Mouse (Mus musculus): ENCODE measurements around the gene Pitpnm2.

Gene Pitpnm2

DNA sequence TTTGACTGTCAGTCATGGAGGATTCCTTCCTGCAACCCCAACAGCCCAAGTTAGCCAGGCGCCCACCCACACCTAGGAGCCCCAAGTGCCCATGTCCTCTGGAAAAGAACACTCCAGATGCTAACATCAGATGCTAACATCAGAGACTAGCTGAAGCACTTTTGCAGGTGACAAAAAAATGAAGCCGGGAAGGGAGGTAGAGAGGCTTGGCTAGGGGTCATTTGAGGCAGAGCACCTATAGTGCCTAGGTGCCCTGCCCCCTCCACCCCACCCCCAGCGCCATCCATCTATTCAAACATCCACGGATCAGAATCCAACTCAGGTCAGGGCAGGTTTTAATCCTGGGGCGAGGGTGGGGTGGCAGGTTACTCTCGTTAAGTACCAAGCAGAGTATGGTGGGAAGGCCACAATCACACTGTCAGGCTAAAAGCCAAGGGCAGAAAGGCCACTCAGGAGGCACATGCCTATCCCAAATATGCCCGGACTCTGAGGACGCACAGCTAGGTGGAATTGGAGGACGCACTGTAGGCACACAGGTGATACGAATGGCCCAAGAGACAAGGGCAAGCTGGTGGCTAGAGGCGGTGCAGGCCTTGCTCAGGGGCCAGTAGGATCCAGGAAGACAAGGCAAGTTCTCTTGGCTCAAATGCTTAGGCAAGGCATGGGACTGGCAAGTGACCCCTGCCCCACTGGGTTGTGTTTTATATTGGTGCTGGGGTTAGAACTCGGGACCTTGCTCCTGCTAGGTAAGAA lies 155.5 kb downstream of the Pitpnm2 start:
- no peak for DNase-seq (ENCODE audit: low read depth, low spot score)

GRCm38 (mm10) chr5:124093120-124093794 lies 156.3 kb downstream of the Pitpnm2 start:
- DNase-seq (ENCODE audit: low read depth, low spot score), result no peak

DNA sequence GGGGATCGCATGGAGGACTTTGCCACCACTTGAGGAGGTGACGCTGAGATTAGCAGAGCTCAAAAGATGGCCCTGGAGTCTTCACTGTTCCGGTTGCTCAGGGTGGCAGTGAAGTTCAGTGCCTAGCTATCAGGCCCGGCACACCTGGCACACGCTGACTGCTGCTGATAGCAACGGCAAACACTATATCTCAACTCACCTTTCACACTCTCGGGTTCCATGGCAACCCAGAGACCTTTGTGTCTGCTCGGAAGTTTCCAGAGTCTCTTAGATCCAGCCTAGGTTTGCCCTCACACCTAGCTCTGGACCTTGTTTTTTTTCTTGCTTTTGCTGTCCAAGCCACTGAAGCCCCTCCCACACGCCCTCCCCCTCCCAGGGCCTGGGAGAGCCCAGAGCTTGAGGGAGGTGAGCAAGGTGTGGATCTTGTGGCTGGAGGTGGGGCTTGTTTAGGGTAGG lies 157.6 kb downstream of the Pitpnm2 start:
- peak; percentile 67 for DNase-seq (ENCODE audit: low read depth, low spot score)

- no peak for DNase-seq (ENCODE audit: low read depth, low spot score)
Measured at GRCm38 (mm10) chr5:124089868-124090267, 159.7 kb downstream of the Pitpnm2 start.

DNA sequence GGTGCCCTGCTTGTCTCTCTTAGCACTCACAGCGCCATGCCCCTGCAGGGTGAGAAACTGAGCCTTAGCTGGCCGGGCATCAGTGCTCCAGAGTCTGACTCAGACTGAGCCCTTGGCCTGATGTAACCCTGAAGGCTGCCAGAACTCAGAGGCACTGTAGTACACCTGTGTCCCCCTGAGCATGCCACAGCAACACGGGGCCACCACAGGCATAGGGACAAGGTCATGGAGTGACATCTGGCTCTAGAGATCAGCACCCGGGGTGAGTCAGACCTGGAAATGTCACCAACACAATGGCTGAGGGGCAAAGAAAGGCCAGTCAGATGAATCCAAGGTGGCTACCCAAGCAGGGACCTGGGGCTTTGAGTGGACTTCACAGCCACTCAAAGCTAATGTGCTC lies 162.7 kb downstream of the Pitpnm2 start:
- DNase-seq (ENCODE audit: low read depth, low spot score), result no peak

DNA sequence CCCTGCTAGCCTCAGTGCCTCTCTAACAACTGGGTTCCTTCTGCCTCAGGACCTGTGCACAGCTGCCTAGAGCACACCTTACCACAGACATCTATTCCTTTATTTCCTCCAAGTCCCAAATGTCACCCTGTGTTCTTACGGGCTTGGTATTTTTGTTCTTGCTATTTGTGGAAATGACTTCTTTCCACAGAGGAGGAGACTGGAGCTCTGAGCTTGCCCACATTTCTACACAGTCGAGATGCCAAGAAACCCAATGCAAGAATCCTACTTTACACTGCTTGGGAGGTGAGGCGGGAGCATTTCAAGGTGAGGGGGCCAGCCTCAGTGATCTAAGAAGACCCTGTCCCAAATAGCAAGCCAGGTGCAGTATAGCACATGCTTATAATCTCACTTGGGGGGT lies 164.0 kb downstream of the Pitpnm2 start:
- DNase-seq (ENCODE audit: low read depth, low spot score), result no peak

GRCm38 (mm10) chr5:124084588-124085173 lies 164.9 kb downstream of the Pitpnm2 start:
- peak; percentile 85 for DNase-seq (ENCODE audit: low read depth, low spot score)

- no peak for DNase-seq (ENCODE audit: low read depth, low spot score)
Measured at GRCm38 (mm10) chr5:124083850-124084587, 165.5 kb downstream of the Pitpnm2 start.

GRCm38 (mm10) chr5:124082941-124083688 lies 166.4 kb downstream of the Pitpnm2 start:
- DNase-seq (ENCODE audit: low read depth, low spot score), result no peak

- no peak for DNase-seq (ENCODE audit: low read depth, low spot score)
Measured at GRCm38 (mm10) chr5:124082447-124082846, 167.1 kb downstream of the Pitpnm2 start.

GRCm38 (mm10) chr5:124079880-124080279 lies 169.7 kb downstream of the Pitpnm2 start:
- no peak for DNase-seq (ENCODE audit: low read depth, low spot score)

- DNase-seq (ENCODE audit: low read depth, low spot score), result no peak
Measured at GRCm38 (mm10) chr5:124078794-124079416, 170.7 kb downstream of the Pitpnm2 start.

DNA sequence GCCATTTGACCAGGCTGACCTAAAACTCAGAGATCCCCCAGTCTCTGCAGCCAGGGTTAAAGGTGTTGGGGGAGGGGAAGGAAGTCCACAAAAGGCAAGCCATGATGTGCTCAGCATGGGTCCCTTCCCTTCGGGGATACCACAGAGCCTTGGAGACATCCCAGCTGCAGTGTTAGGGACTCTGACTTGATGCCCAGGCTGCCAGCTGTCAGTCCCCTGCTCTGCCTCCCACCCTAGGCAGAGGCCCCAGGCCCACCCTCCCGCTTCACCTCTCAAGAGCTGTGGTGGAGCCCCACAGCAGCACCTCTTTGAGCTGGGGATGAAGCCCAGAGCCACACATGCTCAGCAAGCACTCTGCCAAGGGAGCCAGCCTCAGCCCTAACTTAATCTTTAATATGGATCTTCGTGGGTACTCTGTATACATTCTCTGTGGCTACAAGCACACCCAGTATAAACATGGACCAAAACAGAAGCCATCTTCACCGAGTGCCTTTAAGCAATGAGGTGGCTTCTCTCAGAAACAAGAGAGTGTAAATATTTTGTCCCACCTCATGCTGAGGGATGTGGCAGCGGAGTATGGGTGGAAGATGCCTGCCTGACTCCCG lies 171.6 kb downstream of the Pitpnm2 start:
- no peak for DNase-seq (ENCODE audit: low read depth, low spot score)

DNA sequence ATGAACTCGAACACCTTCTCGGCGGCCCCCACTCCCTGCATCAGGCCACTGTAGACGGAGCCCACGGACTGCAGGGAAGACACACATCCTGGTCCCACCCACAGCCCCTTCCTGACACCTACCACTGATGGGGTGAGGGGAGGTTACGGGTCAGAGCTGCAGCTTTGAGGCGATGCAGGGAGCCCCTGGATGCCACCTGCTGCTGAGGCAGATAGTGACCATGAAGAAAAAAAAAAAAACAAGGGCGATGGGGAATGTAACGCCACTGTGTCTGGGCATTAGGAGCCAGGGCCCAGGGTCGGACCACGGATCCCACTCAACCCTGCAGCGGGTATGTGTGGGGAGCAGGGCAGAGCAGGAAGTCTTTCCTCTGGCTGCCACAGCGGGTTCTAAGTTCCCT lies 172.3 kb downstream of the Pitpnm2 start:
- DNase-seq (ENCODE audit: low read depth, low spot score), result no peak

DNA sequence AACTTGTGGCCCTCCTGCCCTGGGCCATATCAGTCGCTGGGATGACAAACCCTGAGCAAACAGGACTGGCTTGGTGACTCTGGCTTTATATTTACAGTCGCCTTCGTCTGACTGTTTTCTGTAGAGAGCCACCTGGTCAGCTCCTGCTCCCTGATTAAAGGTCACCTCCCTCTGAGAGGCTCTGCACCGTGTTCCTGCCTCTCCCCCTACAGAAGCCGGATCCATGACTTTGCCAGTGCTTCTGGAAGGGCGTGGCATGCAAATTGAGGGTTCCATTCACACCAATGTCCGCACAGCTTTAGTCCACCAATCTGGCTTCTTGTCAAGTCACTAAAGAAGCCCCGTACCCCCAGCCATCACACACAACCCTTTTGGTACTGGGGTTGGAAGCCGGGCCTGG lies 173.0 kb downstream of the Pitpnm2 start:
- peak; percentile 87 for DNase-seq (ENCODE audit: low read depth, low spot score)

DNA sequence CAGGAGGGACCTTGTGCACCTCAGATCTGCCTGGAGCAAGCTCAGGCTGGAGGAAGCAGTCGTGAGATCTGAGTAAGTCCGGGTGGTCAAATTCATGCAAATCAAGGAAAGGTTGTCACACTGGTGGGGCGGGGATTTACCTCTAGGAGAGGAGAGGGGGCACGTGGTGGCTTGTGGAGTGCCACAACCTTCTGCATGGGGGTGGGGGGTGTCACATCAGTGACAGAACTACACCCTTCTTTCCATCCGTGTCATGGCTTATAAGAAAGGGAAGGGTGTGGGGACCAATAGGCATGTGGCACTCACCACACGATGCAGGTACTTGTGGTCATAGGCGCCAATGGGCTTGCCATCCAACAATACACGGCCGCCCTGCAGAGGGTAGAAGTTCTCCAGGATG lies 173.8 kb downstream of the Pitpnm2 start:
- no peak for DNase-seq (ENCODE audit: low read depth, low spot score)

DNA sequence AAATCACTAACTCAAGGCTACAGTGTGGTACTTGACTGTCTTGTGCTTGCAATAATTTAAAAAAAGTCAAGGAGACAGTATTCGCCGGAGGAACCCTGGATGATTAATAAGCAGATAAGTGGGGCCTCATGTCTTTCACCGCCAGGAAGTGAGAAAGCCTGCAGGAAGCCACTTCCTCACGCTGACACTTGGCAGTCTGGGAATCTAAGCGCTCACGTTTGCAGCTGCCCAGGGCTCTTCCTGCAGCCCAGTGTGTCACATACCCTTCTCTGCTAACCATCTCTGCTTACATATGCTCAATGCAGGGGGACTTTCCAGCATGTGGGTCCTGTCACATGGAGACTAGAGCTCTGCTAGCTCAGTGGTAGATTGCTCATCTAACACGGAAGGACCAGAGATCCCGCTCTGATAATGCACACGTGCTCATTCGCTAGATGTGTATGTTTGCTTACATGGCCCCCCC lies 174.7 kb downstream of the Pitpnm2 start:
- DNase-seq (ENCODE audit: low read depth, low spot score), result no peak

- no peak for DNase-seq (ENCODE audit: low read depth, low spot score)
Measured at GRCm38 (mm10) chr5:124073682-124074081, 175.9 kb downstream of the Pitpnm2 start.

GRCm38 (mm10) chr5:124069657-124070056 lies 179.9 kb downstream of the Pitpnm2 start:
- DNase-seq (ENCODE audit: low read depth, low spot score), result no peak

Data from R1 (cell line).